In the genomic region with DNA sequence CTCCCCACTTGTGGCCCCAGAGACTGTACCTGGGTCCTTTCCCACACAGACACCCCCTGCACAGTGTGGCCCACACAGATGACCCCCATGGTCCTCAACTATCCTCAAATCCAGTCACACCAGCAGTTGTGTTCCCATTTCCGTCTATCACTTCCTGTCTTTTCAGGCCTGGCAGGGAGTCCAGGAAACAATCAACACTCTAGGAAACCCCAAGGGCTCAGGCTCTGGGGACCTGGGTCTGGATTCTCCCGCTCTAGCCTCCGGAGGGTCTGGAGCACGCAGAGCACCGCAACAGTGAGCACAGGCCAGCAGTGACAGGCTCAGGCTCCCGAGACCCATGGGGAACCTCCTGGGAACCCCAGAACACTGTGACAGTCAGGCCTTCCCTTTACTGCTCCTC, we compare ENCODE assay signal across 10 mouse cellular contexts. TPM values are rescaled to one million over a fixed set of nuclear protein-coding genes. Genes with fewer than 3 reads are reported as not detected.
A peak's percentile ranks its signal among the peaks of the same experiment; 100 is the strongest.
DNase-seq lines count a peak whose midpoint lies in the region; ATAC-seq and TF ChIP-seq lines count a peak whose summit lies in the region.
"Had no signal": no experiment of that assay in that cellular context is flagged by ENCODE, and none has a peak within 500 bp of the region (broad histone marks: within the 10 kb centered on the region; RNA-seq: fewer than 3 reads in every experiment).

No protein-coding gene starts in this region.

- 0 out of 2 replicates have a peak overlapping the region, but pooled peaks have one; percentile 7 for H3K4me3 ChIP-seq in kidney, adult 2 months (ENCODE audit: insufficient read depth, low read depth, low read length)
- 0 out of 2 replicates have a peak overlapping the region, but pooled peaks have one; percentile 21 for H3K4me3 ChIP-seq in brown adipose tissue, adult 24 weeks (ENCODE audit: insufficient read depth, low read depth, low read length)
- peak overlapping the region; percentile 78 for H3K4me3 ChIP-seq in heart, embryonic 12.5 days
- H3K4me3 ChIP-seq in limb, embryonic 14.5 days (replicated peaks; ENCODE audit: low read length) = peak overlapping the region; percentile 93

- H3K9ac ChIP-seq in heart, embryonic 12.5 days = peak overlapping the region; percentile 88
- H3K9ac ChIP-seq in limb, embryonic 14.5 days (ENCODE audit: low read depth, low read length, severe bottlenecking) = peak overlapping the region; percentile 90

- no peak for TF ChIP-seq CTCF in kidney, adult 2 months (conservative IDR thresholded peaks at IDR 0.05; ENCODE audit: insufficient read depth, insufficient read length, low read depth, low read length)

- H3K9me3 ChIP-seq in heart, embryonic 12.5 days (replicated peaks) = no peaks in the 10 kb centered on the region
- no peaks in the 10 kb centered on the region for H3K9me3 ChIP-seq in limb, embryonic 14.5 days (ENCODE audit: control insufficient read depth, low read length)

- peaks cover 7% of the 10 kb centered on the region; the same call in 1 of the 2 replicates for H3K4me1 ChIP-seq in kidney, adult 2 months (ENCODE audit: control insufficient read depth, insufficient read depth, low read length)
- H3K4me1 ChIP-seq in brown adipose tissue, adult 24 weeks (ENCODE audit: control insufficient read depth, insufficient read depth, insufficient read length, low read length) = 0 out of 2 replicates have a peak, but pooled peaks cover 3% of the 10 kb centered on the region
- H3K4me1 ChIP-seq in heart, embryonic 12.5 days (replicated peaks) = peaks cover 71% of the 10 kb centered on the region
- H3K4me1 ChIP-seq in limb, embryonic 14.5 days (ENCODE audit: control insufficient read depth, insufficient read depth, low read length) = peaks cover 58% of the 10 kb centered on the region

- 48% methylated on average over 6 of the region's 6 CpGs for WGBS in kidney, adult 2 months
- 43% methylated on average over 6 of the region's 6 CpGs for WGBS in heart, embryonic 12.5 days
- WGBS in limb, embryonic 14.5 days = 50% methylated on average over 6 of the region's 6 CpGs

- ATAC-seq in heart, embryonic 12.5 days (ENCODE audit: insufficient number of reproducible peaks, low FRiP score) = no peak
- ATAC-seq in limb, embryonic 14.5 days (ENCODE audit: low FRiP score, low read depth) = no peak

- no peaks in the 10 kb centered on the region for H3K36me3 ChIP-seq in kidney, adult 2 months (ENCODE audit: control insufficient read depth, insufficient read depth, low read length)
- no peaks in the 10 kb centered on the region for H3K36me3 ChIP-seq in heart, embryonic 12.5 days
- H3K36me3 ChIP-seq in limb, embryonic 14.5 days (ENCODE audit: control insufficient read depth, insufficient read depth, low read length) = no peaks in the 10 kb centered on the region

- TF ChIP-seq POLR2A in kidney, adult 2 months (IDR thresholded peaks at IDR 0.05; ENCODE audit: low read depth, low read length) = no peak
- no peak for TF ChIP-seq POLR2A in limb, embryonic 14.5 days (IDR thresholded peaks at IDR 0.05; ENCODE audit: borderline replicate concordance, extremely low read depth, insufficient read depth, insufficient read length)

- H3K4me2 ChIP-seq in heart, embryonic 12.5 days = peak overlapping the region; percentile 77
- peak overlapping the region; percentile 93 for H3K4me2 ChIP-seq in limb, embryonic 14.5 days (replicated peaks; ENCODE audit: low read depth, low read length, severe bottlenecking)

- no peaks in the 10 kb centered on the region for H3K27me3 ChIP-seq in kidney, adult 2 months (replicated peaks; ENCODE audit: control insufficient read depth, insufficient read depth, low read length)
- H3K27me3 ChIP-seq in heart, embryonic 12.5 days (replicated peaks) = peaks cover 14% of the 10 kb centered on the region; the same call in 1 of the 2 replicates
- no peaks in the 10 kb centered on the region for H3K27me3 ChIP-seq in limb, embryonic 14.5 days (ENCODE audit: control insufficient read depth, insufficient read depth, low read length)

- peak overlapping the region; percentile 1; the same call in 1 of the 2 replicates for H3K27ac ChIP-seq in kidney, adult 2 months (ENCODE audit: insufficient read depth, low read depth, low read length)
- no peak overlapping the region for H3K27ac ChIP-seq in brown adipose tissue, adult 24 weeks (replicated peaks; ENCODE audit: low read depth, low read length)
- H3K27ac ChIP-seq in heart, embryonic 12.5 days (ENCODE audit: poor library complexity, severe bottlenecking) = no peak overlapping the region
- 0 out of 2 replicates have a peak overlapping the region, but pooled peaks have one; percentile 26 for H3K27ac ChIP-seq in limb, embryonic 14.5 days (replicated peaks; ENCODE audit: low read depth, low read length)

- no peak for DNase-seq in kidney, adult 2 months
- DNase-seq in kidney, adult 11 months = no peak
- DNase-seq in limb, embryonic 14.5 days (ENCODE audit: low spot score) = no peak
- DNase-seq in cerebellum, postnatal 36 days = no peak
- DNase-seq in Muller cell, postnatal 12 days (ENCODE audit: inconsistent ontology term) = no peak
- no peak for DNase-seq in cerebellum, adult 11-12 months
- DNase-seq: cerebellum, adult 2 months had no signal

RNA-seq across cellular contexts. Expression of a gene that starts 2.4 kb away (rescaled TPM):
- 15.7 and 17.8 TPM in 2 replicates for polyA plus RNA-seq in kidney, adult 2 months (2012; rRNA removed)
- 3.6 and 4.6 TPM in 2 replicates for polyA plus RNA-seq in brown adipose tissue, adult 24 weeks (2012; ENCODE audit: insufficient read depth, insufficient read length, missing spikeins)
- 7.9 and 8.1 TPM in 2 replicates for polyA plus RNA-seq in heart, embryonic 12.5 days (2016; fragmentation: Nextera tagmentation; extraction: Ambion mirVana)
- polyA plus RNA-seq in limb, embryonic 14.5 days (2012; rRNA removed) = 85.6 and 102 TPM in 2 replicates
- 17.4 and 17.9 TPM in 2 replicates for polyA plus RNA-seq in limb, embryonic 14.5 days (2014; fragmentation: Nextera tagmentation; extraction: Ambion mirVana)

RNA-seq across cellular contexts. Expression of a gene that starts 16.8 kb away (rescaled TPM):
- polyA plus RNA-seq in kidney, adult 2 months (2012; rRNA removed) = 0.11 TPM in 1 of 2 replicates, not detected in the other
- not detected in 2 replicates for polyA plus RNA-seq in brown adipose tissue, adult 24 weeks (2012; ENCODE audit: insufficient read depth, insufficient read length, missing spikeins)
- 3.7 and 4.6 TPM in 2 replicates for polyA plus RNA-seq in heart, embryonic 12.5 days (2016; fragmentation: Nextera tagmentation; extraction: Ambion mirVana)
- 5.0 and 7.4 TPM in 2 replicates for polyA plus RNA-seq in limb, embryonic 14.5 days (2012; rRNA removed)
- polyA plus RNA-seq in limb, embryonic 14.5 days (2014; fragmentation: Nextera tagmentation; extraction: Ambion mirVana) = 4.9 and 6.4 TPM in 2 replicates
- polyA plus RNA-seq: cerebellum, adult 2 months; liver, adult 2 months had no signal

RNA-seq across cellular contexts. Expression of a gene that starts 19.9 kb away (rescaled TPM):
- 2,603 and 2,904 TPM in 2 replicates for polyA plus RNA-seq in kidney, adult 2 months (2012; rRNA removed)
- polyA plus RNA-seq in brown adipose tissue, adult 24 weeks (2012; ENCODE audit: insufficient read depth, insufficient read length, missing spikeins) = 196 and 332 TPM in 2 replicates
- 301 and 344 TPM in 2 replicates for polyA plus RNA-seq in heart, embryonic 12.5 days (2016; fragmentation: Nextera tagmentation; extraction: Ambion mirVana)
- 3,249 and 4,469 TPM in 2 replicates for polyA plus RNA-seq in limb, embryonic 14.5 days (2012; rRNA removed)
- polyA plus RNA-seq in limb, embryonic 14.5 days (2014; fragmentation: Nextera tagmentation; extraction: Ambion mirVana) = 810 and 905 TPM in 2 replicates

RNA-seq across cellular contexts. Expression of a gene that starts 34.9 kb away (rescaled TPM):
- 11.4 and 12.1 TPM in 2 replicates for polyA plus RNA-seq in kidney, adult 2 months (2012; rRNA removed)
- polyA plus RNA-seq in brown adipose tissue, adult 24 weeks (2012; ENCODE audit: insufficient read depth, insufficient read length, missing spikeins) = 5.0 and 9.9 TPM in 2 replicates
- polyA plus RNA-seq in heart, embryonic 12.5 days (2016; fragmentation: Nextera tagmentation; extraction: Ambion mirVana) = 21.8 and 23.0 TPM in 2 replicates
- 28.3 and 32.4 TPM in 2 replicates for polyA plus RNA-seq in limb, embryonic 14.5 days (2012; rRNA removed)
- 30.8 and 36.1 TPM in 2 replicates for polyA plus RNA-seq in limb, embryonic 14.5 days (2014; fragmentation: Nextera tagmentation; extraction: Ambion mirVana)

Comparison
In these comparisons a context has a peak if more than half of its experiments do, and no peak if none do; other contexts are left out.
1. H3K27ac ChIP-seq: peak in kidney, adult 2 months (single experiment) and limb, embryonic 14.5 days (single experiment); none in brown adipose tissue, adult 24 weeks (single experiment) and heart, embryonic 12.5 days (single experiment).
2. H3K4me3 ChIP-seq: peak in every context shown above with its lines; median percentile 93 in limb, embryonic 14.5 days; 78 in heart, embryonic 12.5 days; 21 in brown adipose tissue, adult 24 weeks; 7 in kidney, adult 2 months.